Comparison of ENCODE assay signal across 20 mouse cellular contexts in genomic region chr17:25947576-25947975, GRCm38 (mm10). TPM values are rescaled to one million over a fixed set of nuclear protein-coding genes. Genes with fewer than 3 reads are reported as not detected.
DNase-seq lines count a peak whose midpoint lies in the region; ATAC-seq lines count a peak whose summit lies in the region.
"Had no signal": no experiment of that assay in that cellular context is flagged by ENCODE, and none has a peak within 500 bp of the region (broad histone marks: within the 10 kb centered on the region; RNA-seq: fewer than 3 reads in every experiment).

No protein-coding gene starts in this region.

- ATAC-seq in erythroblast, adult 5-6 weeks (replicated peaks; ENCODE audit: low FRiP score, poor library complexity, severe bottlenecking) = no peak
- ATAC-seq in hindbrain, embryonic 16.5 days = no peak
- ATAC-seq in liver, embryonic 12.5 days = no peak
- ATAC-seq in inflammation-experienced regulatory T-cells, adult 6 months = no peak
- ATAC-seq: activated CD4-positive, CD25-positive, alpha-beta regulatory T cell, adult 4 months; forebrain, embryonic 13.5 days had no signal

- peak overlapping the region; percentile 67 for H3K27ac ChIP-seq in hindbrain, embryonic 10.5 days
- no peak overlapping the region for H3K27ac ChIP-seq in hindbrain, embryonic 16.5 days (ENCODE audit: low read depth, low read length)
- H3K27ac ChIP-seq in embryonic facial prominence, embryonic 10.5 days (replicated peaks) = peak overlapping the region; percentile 71
- peak overlapping the region; percentile 99 for H3K27ac ChIP-seq in liver, embryonic 12.5 days
- H3K27ac ChIP-seq: forebrain, embryonic 13.5 days; limb, embryonic 12.5 days had no signal

- H3K36me3 ChIP-seq in erythroblast, embryonic 14.5 days (ENCODE audit: control insufficient read depth) = peaks cover 35% of the 10 kb centered on the region
- H3K36me3 ChIP-seq in hindbrain, embryonic 10.5 days = no peaks in the 10 kb centered on the region
- H3K36me3 ChIP-seq in hindbrain, embryonic 16.5 days (ENCODE audit: control insufficient read depth, insufficient read depth, low read length) = no peaks in the 10 kb centered on the region
- no peaks in the 10 kb centered on the region for H3K36me3 ChIP-seq in embryonic facial prominence, embryonic 10.5 days (replicated peaks)
- H3K36me3 ChIP-seq in liver, embryonic 12.5 days = no peaks in the 10 kb centered on the region
- H3K36me3 ChIP-seq: G1E; limb, embryonic 12.5 days had no signal

- H3K4me1 ChIP-seq in erythroblast, embryonic 14.5 days (ENCODE audit: control insufficient read depth) = peaks cover 81% of the 10 kb centered on the region
- peaks cover 57% of the 10 kb centered on the region for H3K4me1 ChIP-seq in hindbrain, embryonic 10.5 days (replicated peaks)
- peaks cover 14% of the 10 kb centered on the region for H3K4me1 ChIP-seq in hindbrain, embryonic 16.5 days (ENCODE audit: control insufficient read depth, insufficient read depth, low read depth, low read length)
- H3K4me1 ChIP-seq in embryonic facial prominence, embryonic 10.5 days = peaks cover 49% of the 10 kb centered on the region
- peaks cover 81% of the 10 kb centered on the region for H3K4me1 ChIP-seq in liver, embryonic 12.5 days

- WGBS in hindbrain, embryonic 10.5 days = 86% methylated on average over 4 of the region's 4 CpGs
- WGBS in hindbrain, embryonic 16.5 days = 82% methylated on average over 4 of the region's 4 CpGs
- 86% methylated on average over 4 of the region's 4 CpGs for WGBS in embryonic facial prominence, embryonic 10.5 days
- WGBS in liver, embryonic 12.5 days (ENCODE audit: insufficient replicate concordance) = 69% methylated on average over 4 of the region's 4 CpGs

- peaks cover 15% of the 10 kb centered on the region; the same call in 1 of the 2 replicates for H3K9me3 ChIP-seq in erythroblast, embryonic 14.5 days (ENCODE audit: control insufficient read depth, low read length)
- H3K9me3 ChIP-seq in hindbrain, embryonic 10.5 days = no peaks in the 10 kb centered on the region
- H3K9me3 ChIP-seq in hindbrain, embryonic 16.5 days (ENCODE audit: control insufficient read depth, low read length) = no peaks in the 10 kb centered on the region
- H3K9me3 ChIP-seq in embryonic facial prominence, embryonic 10.5 days = no peaks in the 10 kb centered on the region
- no peaks in the 10 kb centered on the region for H3K9me3 ChIP-seq in liver, embryonic 12.5 days (replicated peaks)
- H3K9me3 ChIP-seq: forebrain, embryonic 13.5 days; limb, embryonic 12.5 days had no signal

- peak overlapping the region; percentile 27 for H3K4me3 ChIP-seq in erythroblast, embryonic 14.5 days (replicated peaks)
- no peak overlapping the region for H3K4me3 ChIP-seq in hindbrain, embryonic 10.5 days
- no peak overlapping the region for H3K4me3 ChIP-seq in hindbrain, embryonic 16.5 days (ENCODE audit: low read length)
- H3K4me3 ChIP-seq in embryonic facial prominence, embryonic 10.5 days = no peak overlapping the region
- peak overlapping the region; percentile 10; the same call in 1 of the 2 replicates for H3K4me3 ChIP-seq in liver, embryonic 12.5 days
- H3K4me3 ChIP-seq: forebrain, embryonic 13.5 days; limb, embryonic 12.5 days had no signal

- H3K4me2 ChIP-seq in hindbrain, embryonic 16.5 days (ENCODE audit: low read length) = no peak overlapping the region
- H3K4me2 ChIP-seq in liver, embryonic 12.5 days = peak overlapping the region; percentile 81
- H3K4me2 ChIP-seq: forebrain, embryonic 13.5 days; limb, embryonic 12.5 days; lung, embryonic 14.5 days had no signal

- no peak for DNase-seq in hindbrain, embryonic 10.5 days (ENCODE audit: low spot score)
- no peak for DNase-seq in embryonic facial prominence, embryonic 10.5 days (ENCODE audit: low spot score)
- DNase-seq in left cerebral cortex, adult 11 months (ENCODE audit: low spot score) = no peak
- DNase-seq: adrenal gland, postnatal 14 days; gastrocnemius, postnatal 14 days; kidney, adult 9 months; lung, embryonic 14.5 days; lung, postnatal 36 days; retina, postnatal 1 day; right cerebral cortex, postnatal 4 days had no signal

- H3K9ac ChIP-seq in hindbrain, embryonic 16.5 days (ENCODE audit: low read depth, low read length) = no peak overlapping the region
- H3K9ac ChIP-seq in liver, embryonic 12.5 days = peak overlapping the region; percentile 99
- H3K9ac ChIP-seq: forebrain, embryonic 13.5 days; limb, embryonic 12.5 days; lung, embryonic 14.5 days had no signal

- peaks cover 31% of the 10 kb centered on the region for H3K27me3 ChIP-seq in erythroblast, embryonic 14.5 days (ENCODE audit: control insufficient read depth)
- peaks cover 31% of the 10 kb centered on the region for H3K27me3 ChIP-seq in hindbrain, embryonic 10.5 days (ENCODE audit: insufficient read depth, poor library complexity, severe bottlenecking)
- peaks cover 26% of the 10 kb centered on the region for H3K27me3 ChIP-seq in hindbrain, embryonic 16.5 days (replicated peaks; ENCODE audit: control insufficient read depth, insufficient read depth, low read length)
- peaks cover 32% of the 10 kb centered on the region for H3K27me3 ChIP-seq in embryonic facial prominence, embryonic 10.5 days (replicated peaks; ENCODE audit: low read depth, poor library complexity, severe bottlenecking)
- H3K27me3 ChIP-seq in liver, embryonic 12.5 days (replicated peaks) = peaks cover 32% of the 10 kb centered on the region

RNA-seq across cellular contexts. Expression of gene Nhlrc4, which starts 2.8 kb away (rescaled TPM):
- polyA plus RNA-seq in erythroblast, embryonic 14.5 days (2012) = 2.9 and 3.4 TPM in 2 replicates
- total RNA-seq in erythroblast, adult 5-6 weeks (2015; ENCODE audit: low replicate concordance) = 49.2 and 66.7 TPM in 2 replicates
- total RNA-seq in erythroblast, adult 5-6 weeks (2017; ENCODE audit: low replicate concordance) = 40.7 and 62.0 TPM in 2 replicates
- polyA plus RNA-seq in hindbrain, embryonic 10.5 days (2016; fragmentation: Nextera tagmentation; extraction: Ambion mirVana) = 0.21 and 0.55 TPM in 2 replicates
- polyA plus RNA-seq in hindbrain, embryonic 16.5 days (2015; fragmentation: Nextera tagmentation; extraction: Ambion mirVana) = 0.19 and 0.52 TPM in 2 replicates
- 0.88 TPM in 1 of 2 replicates, not detected in the other for polyA plus RNA-seq in embryonic facial prominence, embryonic 10.5 days (2016; fragmentation: Nextera tagmentation; extraction: Ambion mirVana)
- 5.0 and 7.3 TPM in 2 replicates for polyA plus RNA-seq in liver, embryonic 12.5 days (2016; fragmentation: Nextera tagmentation; extraction: Ambion mirVana)
- polyA plus RNA-seq in inflammation-experienced regulatory T-cells, adult 6 months (2017; shearing (Covaris generic)) = not detected
- total RNA-seq: gastrocnemius, postnatal 14 days; megakaryocyte-erythroid progenitor cell, adult 5-6 weeks had no signal
- polyA plus RNA-seq: activated CD4-positive, CD25-positive, alpha-beta regulatory T cell, adult 4 months; forebrain, embryonic 13.5 days; lung, embryonic 14.5 days had no signal

RNA-seq across cellular contexts. Expression of gene Pigq, which starts 2.8 kb away (rescaled TPM):
- polyA plus RNA-seq in erythroblast, embryonic 14.5 days (2012) = 164 and 218 TPM in 2 replicates
- total RNA-seq in erythroblast, adult 5-6 weeks (2015; ENCODE audit: low replicate concordance) = 1,336 and 1,664 TPM in 2 replicates
- total RNA-seq in erythroblast, adult 5-6 weeks (2017; ENCODE audit: low replicate concordance) = 1,480 and 1,728 TPM in 2 replicates
- 65.4 and 72.6 TPM in 2 replicates for polyA plus RNA-seq in hindbrain, embryonic 10.5 days (2016; fragmentation: Nextera tagmentation; extraction: Ambion mirVana)
- 83.1 and 90.5 TPM in 2 replicates for polyA plus RNA-seq in hindbrain, embryonic 16.5 days (2015; fragmentation: Nextera tagmentation; extraction: Ambion mirVana)
- polyA plus RNA-seq in embryonic facial prominence, embryonic 10.5 days (2016; fragmentation: Nextera tagmentation; extraction: Ambion mirVana) = 62.9 and 69.3 TPM in 2 replicates
- 161 and 171 TPM in 2 replicates for polyA plus RNA-seq in liver, embryonic 12.5 days (2016; fragmentation: Nextera tagmentation; extraction: Ambion mirVana)
- 10 to 100 TPM; 22.0 to 28.6 (median 27.4) TPM for polyA plus RNA-seq in inflammation-experienced regulatory T-cells, adult 6 months (2017; shearing (Covaris generic))

RNA-seq across cellular contexts. Expression of gene A930017K11Rik, which starts 4.8 kb away (rescaled TPM):
- polyA plus RNA-seq in erythroblast, embryonic 14.5 days (2012) = 0.25 TPM in 2 replicates
- not detected in 2 replicates for total RNA-seq in erythroblast, adult 5-6 weeks (2015; ENCODE audit: low replicate concordance)
- total RNA-seq in erythroblast, adult 5-6 weeks (2017; ENCODE audit: low replicate concordance) = not detected in 2 replicates
- polyA plus RNA-seq in hindbrain, embryonic 10.5 days (2016; fragmentation: Nextera tagmentation; extraction: Ambion mirVana) = 0.25 and 0.34 TPM in 2 replicates
- polyA plus RNA-seq in hindbrain, embryonic 16.5 days (2015; fragmentation: Nextera tagmentation; extraction: Ambion mirVana) = 3.9 and 4.7 TPM in 2 replicates
- polyA plus RNA-seq in embryonic facial prominence, embryonic 10.5 days (2016; fragmentation: Nextera tagmentation; extraction: Ambion mirVana) = 0.35 and 0.36 TPM in 2 replicates
- 0.36 and 0.49 TPM in 2 replicates for polyA plus RNA-seq in liver, embryonic 12.5 days (2016; fragmentation: Nextera tagmentation; extraction: Ambion mirVana)
- polyA plus RNA-seq in inflammation-experienced regulatory T-cells, adult 6 months (2017; shearing (Covaris generic)) = not detected
- total RNA-seq: adrenal gland, postnatal 14 days; G1E; gastrocnemius, postnatal 14 days had no signal
- polyA plus RNA-seq: activated CD4-positive, CD25-positive, alpha-beta regulatory T cell, adult 4 months; forebrain, embryonic 13.5 days had no signal

RNA-seq across cellular contexts. Expression of gene Rab40c, which starts 28.0 kb away (rescaled TPM):
- 0.68 and 1.0 TPM in 2 replicates for polyA plus RNA-seq in erythroblast, embryonic 14.5 days (2012)
- 2.3 and 6.7 TPM in 2 replicates for total RNA-seq in erythroblast, adult 5-6 weeks (2015; ENCODE audit: low replicate concordance)
- total RNA-seq in erythroblast, adult 5-6 weeks (2017; ENCODE audit: low replicate concordance) = 1.2 and 1.5 TPM in 2 replicates
- 33.4 and 43.4 TPM in 2 replicates for polyA plus RNA-seq in hindbrain, embryonic 10.5 days (2016; fragmentation: Nextera tagmentation; extraction: Ambion mirVana)
- 49.5 and 50.8 TPM in 2 replicates for polyA plus RNA-seq in hindbrain, embryonic 16.5 days (2015; fragmentation: Nextera tagmentation; extraction: Ambion mirVana)
- 30.9 and 34.0 TPM in 2 replicates for polyA plus RNA-seq in embryonic facial prominence, embryonic 10.5 days (2016; fragmentation: Nextera tagmentation; extraction: Ambion mirVana)
- polyA plus RNA-seq in liver, embryonic 12.5 days (2016; fragmentation: Nextera tagmentation; extraction: Ambion mirVana) = 9.9 and 11.8 TPM in 2 replicates
- 1 to 10 TPM; 6.0 to 7.9 (median 7.5) TPM for polyA plus RNA-seq in inflammation-experienced regulatory T-cells, adult 6 months (2017; shearing (Covaris generic))

RNA-seq across cellular contexts. Expression of gene Capn15, which starts 38.0 kb away (rescaled TPM):
- polyA plus RNA-seq in erythroblast, embryonic 14.5 days (2012) = 6.2 and 6.3 TPM in 2 replicates
- total RNA-seq in erythroblast, adult 5-6 weeks (2015; ENCODE audit: low replicate concordance) = 1.2 and 1.5 TPM in 2 replicates
- 1.4 and 2.4 TPM in 2 replicates for total RNA-seq in erythroblast, adult 5-6 weeks (2017; ENCODE audit: low replicate concordance)
- polyA plus RNA-seq in hindbrain, embryonic 10.5 days (2016; fragmentation: Nextera tagmentation; extraction: Ambion mirVana) = 32.4 and 35.0 TPM in 2 replicates
- polyA plus RNA-seq in hindbrain, embryonic 16.5 days (2015; fragmentation: Nextera tagmentation; extraction: Ambion mirVana) = 20.6 and 25.5 TPM in 2 replicates
- polyA plus RNA-seq in embryonic facial prominence, embryonic 10.5 days (2016; fragmentation: Nextera tagmentation; extraction: Ambion mirVana) = 34.3 and 40.1 TPM in 2 replicates
- polyA plus RNA-seq in liver, embryonic 12.5 days (2016; fragmentation: Nextera tagmentation; extraction: Ambion mirVana) = 20.4 and 21.3 TPM in 2 replicates
- 1 to 10 TPM; 5.6 to 6.0 (median 5.7) TPM for polyA plus RNA-seq in inflammation-experienced regulatory T-cells, adult 6 months (2017; shearing (Covaris generic))

Comparison
In these comparisons a context has a peak if more than half of its experiments do, and no peak if none do; other contexts are left out.
1. H3K4me3 ChIP-seq: peak in erythroblast, embryonic 14.5 days (single experiment) and liver, embryonic 12.5 days (single experiment); none in hindbrain, embryonic 10.5 days (single experiment), hindbrain, embryonic 16.5 days (single experiment) and embryonic facial prominence, embryonic 10.5 days (single experiment).